Mouse (Mus musculus): ENCODE results near the gene Cacng3.

DNA sequence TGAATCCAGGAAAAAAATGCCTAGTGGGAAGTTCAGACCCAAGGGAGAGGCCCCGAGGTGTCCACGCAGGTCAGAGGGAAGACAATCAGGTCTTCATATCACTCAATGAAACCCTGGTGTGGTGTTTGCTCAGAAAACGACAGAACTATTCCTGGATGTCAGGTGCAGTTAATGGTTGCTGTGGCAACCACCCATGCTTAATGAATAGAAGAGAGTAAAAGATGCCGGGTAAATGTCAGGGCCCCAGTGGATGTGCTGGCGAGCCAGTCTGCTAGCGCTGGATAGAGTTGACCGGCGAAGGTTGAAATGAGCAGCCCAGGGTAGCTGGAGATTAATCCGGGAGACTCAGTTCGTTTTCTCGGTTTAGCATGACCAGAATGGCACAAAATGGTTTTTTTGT is 65.0 kb downstream of the Cacng3 start:
- TF ChIP-seq EP300 (IDR thresholded peaks at IDR 0.05; ENCODE audit: low read depth) (no peak), CTCF (IDR thresholded peaks at IDR 0.05; ENCODE audit: low read depth) (no peak)
